13 mouse cellular contexts compared by ENCODE assay signal in the genomic region with DNA sequence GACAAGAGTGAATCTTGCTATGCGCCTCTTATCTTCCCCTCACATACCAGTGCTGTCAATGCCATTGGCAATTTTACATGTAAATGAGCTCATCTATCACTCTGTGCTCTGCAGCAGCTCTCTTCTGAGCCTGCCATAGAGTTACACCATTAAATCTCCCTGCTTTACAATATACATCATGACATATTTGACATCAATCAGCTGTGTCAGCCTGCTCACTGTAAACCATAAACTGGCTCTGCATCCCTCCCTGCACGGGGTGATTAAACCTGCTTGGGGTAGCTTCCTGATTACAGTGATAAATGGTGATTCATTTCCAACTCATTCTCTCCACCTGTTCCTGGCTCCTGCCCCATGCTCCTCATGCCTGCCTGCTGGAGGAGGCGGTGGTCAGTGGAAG.
A peak's percentile ranks its signal among the peaks of the same experiment; 100 is the strongest.
DNase-seq lines count a peak whose midpoint lies in the region; ATAC-seq and TF ChIP-seq lines count a peak whose summit lies in the region.
"Had no signal": no experiment of that assay in that cellular context is flagged by ENCODE, and none has a peak within 500 bp of the region (broad histone marks: within the 10 kb centered on the region; RNA-seq: fewer than 3 reads in every experiment).

No protein-coding gene starts in this region.

- peak; percentile 66 for DNase-seq in brain, embryonic 14.5 days (ENCODE audit: low read depth)
- DNase-seq in cerebellum, adult 11-12 months, result peak; percentile 86
- DNase-seq in forebrain, embryonic 14.5 days (ENCODE audit: low spot score), result peak; percentile 42
- peak; percentile 24 for DNase-seq in mesoderm, embryonic 11.5 days (ENCODE audit: low read depth, low spot score)
- no peak for DNase-seq in natural killer cell, adult 2 months (ENCODE audit: low spot score in 2 of 2)
- no peak for DNase-seq in liver, embryonic 11.5 days (ENCODE audit: low spot score)
- DNase-seq in layer of hippocampus, adult 8-10 months (ENCODE audit: low spot score in 2 of 2), result no peak
- DNase-seq: gastrocnemius, postnatal 25 days; kidney, adult 9 months; lung, adult 18-20 months had no signal

- WGBS in forebrain, embryonic 14.5 days, result 75% methylated on average over 3 of the region's 3 CpGs
- WGBS in liver, embryonic 11.5 days, result 62% methylated on average over 3 of the region's 3 CpGs

- H3K4me3 ChIP-seq in forebrain, embryonic 14.5 days (ENCODE audit: low read depth, low read length), result no peak overlapping the region
- H3K4me3 ChIP-seq in liver, embryonic 11.5 days (ENCODE audit: low read depth, low read length), result no peak overlapping the region
- H3K4me3 ChIP-seq: heart, embryonic 12.5 days; limb, embryonic 13.5 days had no signal

- H3K9ac ChIP-seq in forebrain, embryonic 14.5 days (ENCODE audit: low read length), result no peak overlapping the region
- H3K9ac ChIP-seq in liver, embryonic 11.5 days (ENCODE audit: low read depth, low read length), result no peak overlapping the region
- H3K9ac ChIP-seq: heart, embryonic 12.5 days; limb, embryonic 13.5 days had no signal

- H3K27me3 ChIP-seq in forebrain, embryonic 14.5 days (replicated peaks; ENCODE audit: control insufficient read depth, insufficient read depth, low read length), result no peaks in the 10 kb centered on the region
- H3K27me3 ChIP-seq in liver, embryonic 11.5 days (replicated peaks; ENCODE audit: control insufficient read depth, insufficient read depth, low read length), result no peaks in the 10 kb centered on the region
- H3K27me3 ChIP-seq: heart, embryonic 12.5 days; limb, embryonic 13.5 days had no signal

- H3K4me1 ChIP-seq in forebrain, embryonic 14.5 days (ENCODE audit: control insufficient read depth, insufficient read depth, low read length), result no peaks in the 10 kb centered on the region; the same call in 1 of the 2 replicates
- no peaks in the 10 kb centered on the region for H3K4me1 ChIP-seq in liver, embryonic 11.5 days (replicated peaks; ENCODE audit: control insufficient read depth, insufficient read depth, low read length)
- H3K4me1 ChIP-seq: heart, embryonic 12.5 days; limb, embryonic 13.5 days had no signal

- no peak for TF ChIP-seq CTCF in brain, embryonic 14.5 days (IDR thresholded peaks at IDR 0.05; ENCODE audit: borderline replicate concordance, extremely low read depth, insufficient read depth, insufficient read length)

- no peak for ATAC-seq in forebrain, embryonic 14.5 days
- no peak for ATAC-seq in liver, embryonic 11.5 days (replicated peaks; ENCODE audit: low FRiP score)
- no peak for ATAC-seq in erythroblast, adult 5-6 weeks (replicated peaks; ENCODE audit: low FRiP score, poor library complexity, severe bottlenecking)

- H3K36me3 ChIP-seq in forebrain, embryonic 14.5 days (ENCODE audit: control insufficient read depth, insufficient read depth, low read length), result no peaks in the 10 kb centered on the region
- no peaks in the 10 kb centered on the region for H3K36me3 ChIP-seq in liver, embryonic 11.5 days (ENCODE audit: control insufficient read depth, insufficient read depth, low read length)
- H3K36me3 ChIP-seq: heart, embryonic 12.5 days; limb, embryonic 13.5 days had no signal

- no peak overlapping the region for H3K27ac ChIP-seq in forebrain, embryonic 14.5 days (ENCODE audit: low read depth, low read length)
- no peak overlapping the region for H3K27ac ChIP-seq in liver, embryonic 11.5 days (ENCODE audit: low read depth, low read length)
- H3K27ac ChIP-seq: limb, embryonic 13.5 days had no signal

- H3K4me2 ChIP-seq in forebrain, embryonic 14.5 days (ENCODE audit: low read length), result no peak overlapping the region
- H3K4me2 ChIP-seq in liver, embryonic 11.5 days, result no peak overlapping the region
- H3K4me2 ChIP-seq: heart, embryonic 12.5 days; limb, embryonic 13.5 days had no signal

- no peaks in the 10 kb centered on the region for H3K9me3 ChIP-seq in forebrain, embryonic 14.5 days (replicated peaks; ENCODE audit: control insufficient read depth, low read length)
- H3K9me3 ChIP-seq in liver, embryonic 11.5 days (ENCODE audit: control insufficient read depth, low read length), result no peaks in the 10 kb centered on the region
- H3K9me3 ChIP-seq: heart, embryonic 12.5 days; limb, embryonic 13.5 days had no signal

- no peak for TF ChIP-seq POLR2A in brain, embryonic 14.5 days (IDR thresholded peaks at IDR 0.05; ENCODE audit: borderline replicate concordance, extremely low read depth, insufficient read depth, insufficient read length, poor library complexity, severe bottlenecking)

Comparison
In these comparisons a context has a peak if more than half of its experiments do, and no peak if none do; other contexts are left out.
1. DNase-seq: peak in brain, embryonic 14.5 days (single experiment), cerebellum, adult 11-12 months (single experiment), forebrain, embryonic 14.5 days (single experiment) and mesoderm, embryonic 11.5 days (single experiment); none in natural killer cell, adult 2 months (0 of 2), liver, embryonic 11.5 days (single experiment) and layer of hippocampus, adult 8-10 months (0 of 2).